Mouse (Mus musculus): ENCODE measurements around the gene Dlx1.
A peak's percentile ranks its signal among the peaks of the same experiment; 100 is the strongest.

Gene Dlx1

GRCm38 (mm10) chr2:71547829-71548228 lies 19.9 kb downstream of the Dlx1 start:
- peak; percentile 80 for DNase-seq

GRCm38 (mm10) chr2:71550330-71550729 lies 22.4 kb downstream of the Dlx1 start:
- DNase-seq: no peak

- no peak for DNase-seq
These were observed 23.8 kb downstream of the Dlx1 start for GRCm38 (mm10) chr2:71551704-71552103.

- no peak for DNase-seq
These were observed 28.2 kb downstream of the Dlx1 start for GRCm38 (mm10) chr2:71556071-71556470.

- no peak for DNase-seq
These were observed 38.6 kb downstream of the Dlx1 start for GRCm38 (mm10) chr2:71566466-71566865.

- no peak for DNase-seq
These were observed 45.8 kb downstream of the Dlx1 start for GRCm38 (mm10) chr2:71573736-71574135.

GRCm38 (mm10) chr2:71577059-71577458 lies 49.1 kb downstream of the Dlx1 start:
- no peak for DNase-seq

GRCm38 (mm10) chr2:71580632-71581466 lies 52.9 kb downstream of the Dlx1 start:
- peak; percentile 66 for DNase-seq

GRCm38 (mm10) chr2:71581488-71581887 lies 53.6 kb downstream of the Dlx1 start:
- no peak for DNase-seq
